Mouse (Mus musculus): ENCODE data around the gene Gm20696. TPM values are rescaled to one million over a fixed set of nuclear protein-coding genes. Genes with fewer than 3 reads are reported as not detected.
A peak's percentile ranks its signal among the peaks of the same experiment; 100 is the strongest.

The Gm20696 gene
- polyA plus RNA-seq, 1 experiment from 2014 or later: 2.3 TPM

- Histone ChIP-seq H3K4me1 (ENCODE audit: control insufficient read depth, insufficient read depth, low read length) (peaks cover 22% of the 10 kb centered on the region; the same call in 1 of the 2 replicates), H3K9ac (ENCODE audit: low read length) (no peak overlapping the region), H3K27me3 (ENCODE audit: control insufficient read depth, insufficient read depth, low read length) (no peaks in the 10 kb centered on the region), H3K27ac (ENCODE audit: low read length) (no peak overlapping the region), H3K9me3 (replicated peaks; ENCODE audit: control insufficient read depth, low read length) (no peaks in the 10 kb centered on the region; the same call in 1 of the 2 replicates), H3K4me2 (ENCODE audit: low read depth, low read length) (no peak overlapping the region), H3K36me3 (ENCODE audit: control insufficient read depth, insufficient read depth) (no peaks in the 10 kb centered on the region), H3K4me3 (ENCODE audit: low read length) (no peak overlapping the region)
- 84% methylated on average over 8 of the region's 8 CpGs for WGBS
- no peak for ATAC-seq (replicated peaks; ENCODE audit: extremely low read depth, insufficient read depth, low FRiP score)
These were observed 289.9 kb downstream of the Gm20696 start for GRCm38 (mm10) chr6:99376721-99377120.

DNA sequence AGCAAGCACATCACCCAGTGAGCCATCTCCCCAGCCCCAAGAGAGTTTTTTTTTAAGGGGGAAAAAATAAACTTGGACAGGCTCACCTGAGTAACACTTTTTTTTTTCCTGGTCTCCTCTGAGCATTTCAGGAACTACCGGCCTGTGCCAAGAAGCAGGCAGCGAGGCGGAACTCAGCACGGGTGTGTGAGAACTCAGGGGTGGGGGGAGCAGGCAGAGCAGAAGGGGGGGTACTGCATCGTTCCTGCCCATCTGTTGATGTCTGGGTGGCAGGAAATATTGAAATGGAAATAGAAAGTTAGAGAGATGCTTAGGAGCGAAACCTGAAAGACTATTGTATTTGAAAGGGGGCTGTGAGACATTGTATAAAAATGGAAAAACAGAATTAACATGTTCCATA, 290.7 kb downstream of the Gm20696 start:
- peak overlapping the region; percentile 43 for H3K27ac ChIP-seq (ENCODE audit: low read length)
- H3K4me1 ChIP-seq (ENCODE audit: control insufficient read depth, insufficient read depth, low read length): peaks cover 22% of the 10 kb centered on the region; the same call in 1 of the 2 replicates
- no peak for ATAC-seq (replicated peaks; ENCODE audit: extremely low read depth, insufficient read depth, low FRiP score)
- H3K9me3 ChIP-seq (replicated peaks; ENCODE audit: control insufficient read depth, low read length): no peaks in the 10 kb centered on the region; the same call in 1 of the 2 replicates
- H3K9ac ChIP-seq (ENCODE audit: low read length): no peak overlapping the region
- no peak overlapping the region for H3K4me2 ChIP-seq (ENCODE audit: low read depth, low read length)
- no peaks in the 10 kb centered on the region for H3K36me3 ChIP-seq (ENCODE audit: control insufficient read depth, insufficient read depth)
- no peak overlapping the region for H3K4me3 ChIP-seq (ENCODE audit: low read length)
- WGBS: 59% methylated on average over 6 of the region's 6 CpGs
- no peaks in the 10 kb centered on the region for H3K27me3 ChIP-seq (ENCODE audit: control insufficient read depth, insufficient read depth, low read length)

- Histone ChIP-seq H3K4me1 (ENCODE audit: control insufficient read depth, insufficient read depth, low read length) (peaks cover 22% of the 10 kb centered on the region; the same call in 1 of the 2 replicates), H3K4me3 (ENCODE audit: low read length) (no peak overlapping the region), H3K27ac (ENCODE audit: low read length) (peak overlapping the region; percentile 43), H3K4me2 (ENCODE audit: low read depth, low read length) (no peak overlapping the region), H3K27me3 (ENCODE audit: control insufficient read depth, insufficient read depth, low read length) (no peaks in the 10 kb centered on the region), H3K36me3 (ENCODE audit: control insufficient read depth, insufficient read depth) (no peaks in the 10 kb centered on the region), H3K9ac (ENCODE audit: low read length) (no peak overlapping the region), H3K9me3 (replicated peaks; ENCODE audit: control insufficient read depth, low read length) (no peaks in the 10 kb centered on the region; the same call in 1 of the 2 replicates)
- no peak for ATAC-seq (replicated peaks; ENCODE audit: extremely low read depth, insufficient read depth, low FRiP score)
- 56% methylated on average over 4 of the region's 4 CpGs for WGBS
These were observed 291.2 kb downstream of the Gm20696 start for GRCm38 (mm10) chr6:99375376-99375775.

- H3K9me3 ChIP-seq (replicated peaks; ENCODE audit: control insufficient read depth, low read length): no peaks in the 10 kb centered on the region; the same call in 1 of the 2 replicates
- no peak overlapping the region for H3K9ac ChIP-seq (ENCODE audit: low read length)
- H3K4me2 ChIP-seq (ENCODE audit: low read depth, low read length): no peak overlapping the region
- no peaks in the 10 kb centered on the region for H3K27me3 ChIP-seq (ENCODE audit: control insufficient read depth, insufficient read depth, low read length)
- WGBS: 52% methylated on average over 19 of the region's 19 CpGs
- H3K4me3 ChIP-seq (ENCODE audit: low read length): no peak overlapping the region
- peak overlapping the region; percentile 38 for H3K27ac ChIP-seq (ENCODE audit: low read length)
- no peaks in the 10 kb centered on the region for H3K36me3 ChIP-seq (ENCODE audit: control insufficient read depth, insufficient read depth)
- ATAC-seq (replicated peaks; ENCODE audit: extremely low read depth, insufficient read depth, low FRiP score): no peak
- peaks cover 23% of the 10 kb centered on the region; the same call in 1 of the 2 replicates for H3K4me1 ChIP-seq (ENCODE audit: control insufficient read depth, insufficient read depth, low read length)
These were observed 291.9 kb downstream of the Gm20696 start for GRCm38 (mm10) chr6:99374448-99375271.

DNA sequence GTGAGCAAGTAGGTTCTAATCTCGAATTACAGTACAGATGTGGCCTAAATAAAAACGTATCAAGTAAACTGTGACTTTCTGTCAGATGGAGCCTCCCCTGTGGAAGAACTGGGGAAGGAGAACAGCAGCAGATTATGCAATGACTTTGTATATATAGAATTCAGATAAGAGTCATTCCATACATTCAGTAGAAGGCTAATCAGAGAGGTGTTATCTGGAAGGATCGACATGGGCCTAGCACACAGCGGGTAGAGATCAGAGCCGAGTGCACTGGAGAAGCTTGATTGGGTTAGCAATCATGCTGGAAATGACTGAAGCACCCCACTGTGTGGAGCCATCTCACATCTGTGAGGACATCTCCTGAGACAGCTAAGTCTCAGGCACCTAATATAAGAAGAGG, 294.2 kb downstream of the Gm20696 start:
- no peaks in the 10 kb centered on the region for H3K36me3 ChIP-seq (ENCODE audit: control insufficient read depth, insufficient read depth)
- H3K27me3 ChIP-seq (ENCODE audit: control insufficient read depth, insufficient read depth, low read length): no peaks in the 10 kb centered on the region
- H3K9ac ChIP-seq (ENCODE audit: low read length): no peak overlapping the region
- WGBS: 62% methylated on average over 5 of the region's 5 CpGs
- no peaks in the 10 kb centered on the region; the same call in 1 of the 2 replicates for H3K9me3 ChIP-seq (replicated peaks; ENCODE audit: control insufficient read depth, low read length)
- H3K4me1 ChIP-seq (ENCODE audit: control insufficient read depth, insufficient read depth, low read length): peaks cover 20% of the 10 kb centered on the region; the same call in 1 of the 2 replicates
- no peak overlapping the region for H3K4me3 ChIP-seq (ENCODE audit: low read length)
- no peak for ATAC-seq (replicated peaks; ENCODE audit: extremely low read depth, insufficient read depth, low FRiP score)
- H3K4me2 ChIP-seq (ENCODE audit: low read depth, low read length): no peak overlapping the region
- H3K27ac ChIP-seq (ENCODE audit: low read length): no peak overlapping the region

DNA sequence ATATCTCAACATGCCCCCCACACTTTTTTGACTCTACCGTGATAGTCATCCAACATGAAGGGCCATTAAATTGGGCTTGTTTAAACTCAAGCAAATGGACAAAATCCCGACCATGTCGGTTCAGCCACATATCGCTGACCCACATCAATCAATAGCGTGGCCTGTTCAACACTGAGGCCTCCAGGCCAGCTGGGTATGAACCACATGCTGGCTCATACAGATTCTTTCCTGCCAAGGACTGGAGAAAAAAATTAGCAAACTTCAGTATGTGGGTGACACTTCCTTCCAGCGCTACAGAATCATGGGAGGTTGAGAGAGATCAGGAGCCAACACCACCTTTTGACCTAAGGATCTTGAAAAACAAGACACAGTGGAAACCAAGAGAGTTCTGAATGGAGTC, 294.6 kb downstream of the Gm20696 start:
- Histone ChIP-seq H3K27ac (ENCODE audit: low read length) (no peak overlapping the region), H3K4me3 (ENCODE audit: low read length) (no peak overlapping the region), H3K4me1 (ENCODE audit: control insufficient read depth, insufficient read depth, low read length) (peaks cover 16% of the 10 kb centered on the region; the same call in 1 of the 2 replicates), H3K9me3 (replicated peaks; ENCODE audit: control insufficient read depth, low read length) (no peaks in the 10 kb centered on the region; the same call in 1 of the 2 replicates), H3K36me3 (ENCODE audit: control insufficient read depth, insufficient read depth) (no peaks in the 10 kb centered on the region), H3K9ac (ENCODE audit: low read length) (no peak overlapping the region), H3K27me3 (ENCODE audit: control insufficient read depth, insufficient read depth, low read length) (no peaks in the 10 kb centered on the region), H3K4me2 (ENCODE audit: low read depth, low read length) (no peak overlapping the region)
- no peak for ATAC-seq (replicated peaks; ENCODE audit: extremely low read depth, insufficient read depth, low FRiP score)
- 75% methylated on average over 6 of the region's 6 CpGs for WGBS

DNA sequence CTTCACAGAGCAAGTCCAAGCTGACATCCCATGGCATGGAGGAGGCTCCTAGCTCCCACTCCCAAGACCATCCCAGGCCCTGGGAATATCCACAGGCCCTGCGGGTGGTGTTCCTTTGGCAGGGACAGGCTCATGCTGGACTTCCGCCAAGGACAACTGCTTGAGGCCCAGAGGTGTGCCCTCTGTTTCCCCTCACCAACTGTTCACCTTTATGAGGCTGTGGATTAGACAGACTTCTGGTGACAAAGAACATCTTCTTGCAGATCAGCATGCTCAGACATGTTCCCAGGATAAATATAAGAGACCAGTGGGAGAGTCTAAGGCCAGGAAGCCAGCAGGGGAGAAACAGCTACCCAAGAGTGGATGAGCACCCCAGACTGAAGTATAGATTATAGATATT, 296.7 kb downstream of the Gm20696 start:
- Histone ChIP-seq H3K9me3 (replicated peaks; ENCODE audit: control insufficient read depth, low read length) (no peaks in the 10 kb centered on the region; the same call in 1 of the 2 replicates), H3K27ac (ENCODE audit: low read length) (no peak overlapping the region), H3K27me3 (ENCODE audit: control insufficient read depth, insufficient read depth, low read length) (no peaks in the 10 kb centered on the region), H3K4me2 (ENCODE audit: low read depth, low read length) (no peak overlapping the region), H3K4me3 (ENCODE audit: low read length) (no peak overlapping the region), H3K36me3 (ENCODE audit: control insufficient read depth, insufficient read depth) (no peaks in the 10 kb centered on the region), H3K4me1 (ENCODE audit: control insufficient read depth, insufficient read depth, low read length) (peaks cover 7% of the 10 kb centered on the region; the same call in 1 of the 2 replicates), H3K9ac (ENCODE audit: low read length) (no peak overlapping the region)
- 61% methylated on average over 2 of the region's 2 CpGs for WGBS
- no peak for ATAC-seq (replicated peaks; ENCODE audit: extremely low read depth, insufficient read depth, low FRiP score)

- Histone ChIP-seq H3K9me3 (replicated peaks; ENCODE audit: control insufficient read depth, low read length) (no peaks in the 10 kb centered on the region; the same call in 1 of the 2 replicates), H3K4me3 (ENCODE audit: low read length) (no peak overlapping the region), H3K27me3 (ENCODE audit: control insufficient read depth, insufficient read depth, low read length) (no peaks in the 10 kb centered on the region), H3K4me2 (ENCODE audit: low read depth, low read length) (no peak overlapping the region), H3K36me3 (ENCODE audit: control insufficient read depth, insufficient read depth) (no peaks in the 10 kb centered on the region), H3K9ac (ENCODE audit: low read length) (no peak overlapping the region), H3K27ac (ENCODE audit: low read length) (no peak overlapping the region), H3K4me1 (ENCODE audit: control insufficient read depth, insufficient read depth, low read length) (0 out of 2 replicates have a peak, but pooled peaks cover 5% of the 10 kb centered on the region)
- no peak for ATAC-seq (replicated peaks; ENCODE audit: extremely low read depth, insufficient read depth, low FRiP score)
- 74% methylated on average over 3 of the region's 3 CpGs for WGBS
These were observed 297.4 kb downstream of the Gm20696 start for GRCm38 (mm10) chr6:99369156-99369555.

DNA sequence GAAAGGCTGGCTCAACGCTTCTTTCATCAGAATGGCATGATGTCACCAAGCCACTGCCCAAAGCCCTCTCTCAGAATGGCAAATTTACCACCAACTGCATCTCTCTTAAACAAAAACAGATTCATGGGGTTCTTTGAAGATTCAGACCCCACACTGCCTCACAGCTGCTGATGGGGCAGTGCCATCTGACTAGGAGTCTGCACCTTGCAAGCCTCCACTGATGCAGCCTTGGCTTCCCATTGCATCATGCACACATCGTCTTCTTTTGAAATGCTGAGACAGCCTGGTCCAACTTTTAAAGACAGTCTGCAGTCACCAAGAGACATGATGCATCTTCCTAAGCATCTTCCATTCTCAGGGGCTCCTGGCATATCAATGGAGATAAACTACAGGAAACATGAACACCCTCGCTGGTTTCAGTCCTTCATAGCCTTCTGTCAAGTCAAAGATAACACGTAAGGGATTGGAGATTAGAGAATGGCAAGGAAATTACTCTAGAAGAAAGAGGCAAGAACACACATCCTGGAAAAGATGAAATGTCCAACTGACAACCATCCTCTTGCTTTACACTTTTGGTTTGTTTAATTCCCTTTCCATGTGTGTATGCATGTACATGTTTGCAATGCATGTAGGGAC, 298.4 kb downstream of the Gm20696 start:
- Histone ChIP-seq H3K9ac (ENCODE audit: low read length) (no peak overlapping the region), H3K27me3 (ENCODE audit: control insufficient read depth, insufficient read depth, low read length) (no peaks in the 10 kb centered on the region), H3K4me3 (ENCODE audit: low read length) (no peak overlapping the region), H3K4me2 (ENCODE audit: low read depth, low read length) (no peak overlapping the region), H3K27ac (ENCODE audit: low read length) (no peak overlapping the region), H3K36me3 (ENCODE audit: control insufficient read depth, insufficient read depth) (no peaks in the 10 kb centered on the region), H3K4me1 (ENCODE audit: control insufficient read depth, insufficient read depth, low read length) (0 out of 2 replicates have a peak, but pooled peaks cover 3% of the 10 kb centered on the region), H3K9me3 (replicated peaks; ENCODE audit: control insufficient read depth, low read length) (no peaks in the 10 kb centered on the region; the same call in 1 of the 2 replicates)
- ATAC-seq (replicated peaks; ENCODE audit: extremely low read depth, insufficient read depth, low FRiP score): no peak
- WGBS: 55% methylated on average over 4 of the region's 4 CpGs

Data from heart, embryonic 16.5 days (tissue).